Mouse (Mus musculus) cerebellum, adult 11-12 months (tissue): ENCODE measurements around the gene Nktr.

Experiments used
- DNase-seq: peaks from one replicate; pipeline ENCODE4 v3.0.0; 2022

Gene Nktr

GRCm38 (mm10) chr9:121718792-121719318, at the start of gene Nktr:
Gene Nktr, plus strand, starts transcription at chr9:121719169.
- DNase-seq, result peak; percentile 99

DNA sequence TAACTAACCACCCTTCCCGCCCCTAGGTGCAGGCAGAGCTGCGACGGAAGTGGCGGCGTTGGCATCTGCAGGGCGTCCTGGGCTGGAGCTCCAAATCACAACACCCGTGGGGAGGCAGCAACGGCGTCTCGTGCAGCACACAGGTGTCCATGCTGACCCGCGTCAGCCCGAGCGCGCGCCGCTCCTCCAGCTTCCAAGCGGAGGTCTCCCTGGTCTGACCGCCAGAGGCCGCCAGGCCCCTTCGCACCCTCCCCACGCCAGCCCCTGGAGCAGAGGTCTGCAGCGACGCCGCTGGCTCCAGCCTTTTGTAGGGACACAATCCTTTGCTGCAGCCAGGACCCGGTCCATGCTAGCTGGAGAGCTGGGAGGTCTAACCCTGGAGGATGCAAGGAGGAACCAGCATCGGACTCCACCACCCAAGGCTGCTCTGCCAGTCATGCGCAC, 49.6 kb upstream of the Nktr start:
- DNase-seq, result no peak

- DNase-seq, result peak; percentile 52
Measured at GRCm38 (mm10) chr9:121671300-121671699, 47.7 kb upstream of the Nktr start.

- no peak for DNase-seq
Measured at GRCm38 (mm10) chr9:121672311-121672710, 46.7 kb upstream of the Nktr start.

DNA sequence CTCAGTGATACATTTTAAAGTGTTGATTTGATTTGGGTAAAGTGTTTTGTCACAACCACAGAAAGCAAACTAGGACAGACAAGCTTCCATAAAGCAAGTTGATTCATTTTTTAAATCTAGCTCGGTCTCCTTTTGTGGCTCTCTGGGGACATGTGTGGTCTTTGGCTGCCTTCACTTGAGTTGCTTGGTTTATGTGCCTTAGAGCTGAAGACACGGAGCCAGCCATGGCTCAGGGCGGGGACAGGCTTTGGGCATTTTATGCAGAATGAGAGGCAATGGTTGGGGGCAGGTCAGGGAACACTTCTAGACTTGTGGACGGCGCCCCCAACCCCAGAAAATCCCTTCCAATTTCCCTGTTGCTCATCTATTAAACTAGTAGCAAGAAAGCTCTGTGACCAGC, 45.3 kb upstream of the Nktr start:
- DNase-seq, result no peak

- no peak for DNase-seq
Measured at GRCm38 (mm10) chr9:121675011-121675410, 44.0 kb upstream of the Nktr start.

DNA sequence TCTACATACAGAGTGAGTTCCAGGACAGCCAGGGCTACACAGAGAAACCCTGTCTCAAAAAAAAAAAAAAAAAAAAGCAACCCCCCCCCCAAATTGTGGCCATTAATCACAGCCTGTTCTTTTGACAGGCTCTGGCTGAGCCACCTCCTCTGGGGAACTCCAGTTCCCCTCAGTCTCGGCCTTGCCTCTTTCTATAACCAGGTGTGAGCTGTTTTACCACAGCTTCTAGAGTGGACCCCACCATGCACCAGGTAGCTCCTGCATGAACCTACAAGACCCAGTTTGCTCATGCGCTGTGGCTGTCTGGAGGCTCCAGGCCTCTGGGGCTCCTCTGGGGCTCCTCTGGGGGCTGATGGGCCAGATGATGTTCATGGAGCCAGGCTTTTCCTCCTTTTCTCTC, 43.4 kb upstream of the Nktr start:
- no peak for DNase-seq

DNA sequence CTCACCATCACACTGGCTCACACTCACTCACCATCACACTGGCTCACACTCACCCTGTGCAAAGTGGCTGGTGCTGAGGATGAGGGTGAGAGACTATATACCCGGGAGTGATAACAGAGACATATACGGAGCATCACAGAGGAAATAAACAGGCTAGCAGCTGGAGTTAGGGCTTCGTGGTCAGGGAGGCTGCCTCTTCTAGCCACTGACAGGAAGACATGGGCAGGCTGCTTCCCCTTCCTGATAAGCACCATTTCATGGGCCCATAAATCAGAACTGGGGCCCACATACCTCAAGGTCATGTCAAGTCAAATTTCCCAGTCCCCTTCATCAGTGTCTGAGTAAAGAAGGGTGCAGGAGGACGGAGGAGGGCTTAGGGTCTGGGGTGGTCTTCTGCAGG, 41.9 kb upstream of the Nktr start:
- DNase-seq, result no peak

- no peak for DNase-seq
Measured at GRCm38 (mm10) chr9:121677476-121677875, 41.5 kb upstream of the Nktr start.

DNA sequence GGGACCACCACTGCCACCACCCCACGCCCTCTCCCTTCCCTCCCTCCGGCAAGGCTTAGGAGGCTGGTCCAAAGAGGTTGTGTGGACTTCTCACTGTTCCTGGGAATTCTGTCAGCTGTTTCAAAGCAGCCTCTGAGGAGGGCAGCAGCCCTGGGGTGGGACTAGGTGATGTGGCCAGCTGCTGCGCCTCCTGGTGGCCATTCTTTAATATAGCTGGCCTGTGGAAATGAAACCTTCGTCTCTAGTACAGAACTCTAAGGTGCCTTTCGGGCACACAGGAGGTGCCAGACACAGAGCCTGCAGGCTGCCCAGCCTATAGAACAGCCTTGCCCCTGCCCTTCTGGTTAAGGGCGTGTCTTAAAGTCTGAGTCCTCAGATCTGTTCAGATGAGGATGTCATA, 39.4 kb upstream of the Nktr start:
- DNase-seq, result no peak

DNA sequence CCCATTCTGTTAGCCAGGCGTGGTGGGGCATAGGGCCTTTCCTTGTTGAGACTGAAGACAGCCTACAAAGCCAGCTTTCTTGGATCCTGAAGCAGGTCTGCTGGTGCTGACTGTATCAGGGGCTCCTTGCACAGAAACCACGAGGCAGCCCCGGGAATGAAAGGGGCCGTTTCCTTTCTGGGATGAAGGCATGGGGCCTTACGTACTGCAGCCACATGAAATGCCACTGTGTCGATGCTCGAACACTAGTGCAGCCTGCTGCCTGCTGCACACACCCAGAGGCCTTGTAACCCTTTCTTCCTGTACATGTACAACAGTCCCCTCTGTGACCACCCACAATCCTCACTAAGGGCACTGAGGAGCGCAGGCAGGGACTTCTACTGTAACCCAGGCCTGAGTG, 37.8 kb upstream of the Nktr start:
- no peak for DNase-seq

GRCm38 (mm10) chr9:121682037-121682680, 36.8 kb upstream of the Nktr start:
- no peak for DNase-seq

DNA sequence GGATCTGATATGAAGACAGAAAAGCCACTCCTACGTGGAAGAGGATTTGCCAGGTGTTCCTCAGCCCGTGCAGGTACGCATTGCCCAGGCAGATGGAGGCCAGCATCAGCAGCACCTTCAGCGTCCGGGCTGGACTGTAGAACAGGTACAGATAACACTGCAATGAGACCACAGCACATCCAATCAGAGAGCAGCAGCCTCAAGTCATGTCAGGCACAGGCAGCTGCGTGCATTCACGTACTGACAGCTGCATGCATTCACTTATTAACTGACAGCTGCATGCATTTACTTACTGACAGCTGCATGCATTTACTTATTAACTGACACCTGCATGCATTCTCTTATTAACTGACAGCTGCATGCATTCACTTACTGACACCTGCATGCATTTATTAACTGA, 34.3 kb upstream of the Nktr start:
- DNase-seq, result no peak

DNA sequence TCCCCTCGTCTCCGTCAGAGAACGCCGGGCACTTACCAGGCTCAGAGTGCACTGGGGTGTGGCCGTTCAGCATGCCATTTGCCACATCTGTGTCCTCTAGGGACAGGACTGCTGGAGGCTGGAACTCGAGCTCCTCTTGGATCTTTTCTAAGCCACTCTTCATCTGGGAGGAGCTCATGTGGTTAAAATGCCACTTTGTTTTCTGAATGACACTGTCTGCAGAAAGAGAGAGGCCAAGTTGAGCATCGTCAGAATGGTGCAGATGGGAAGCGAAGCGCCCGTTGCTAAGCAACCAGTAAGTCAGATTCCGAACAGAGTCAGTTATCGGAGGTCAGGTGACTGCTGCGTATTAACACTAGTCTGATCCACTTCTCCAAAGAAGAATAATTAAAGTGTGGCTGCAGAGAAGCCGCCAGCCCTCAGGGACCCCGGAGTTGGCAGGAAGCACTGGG, 28.7 kb upstream of the Nktr start:
- no peak for DNase-seq

GRCm38 (mm10) chr9:121690734-121691133, 28.2 kb upstream of the Nktr start:
- no peak for DNase-seq

GRCm38 (mm10) chr9:121694736-121695135, 24.2 kb upstream of the Nktr start:
- DNase-seq, result no peak

- no peak for DNase-seq
Measured at GRCm38 (mm10) chr9:121696626-121697025, 22.3 kb upstream of the Nktr start.

DNA sequence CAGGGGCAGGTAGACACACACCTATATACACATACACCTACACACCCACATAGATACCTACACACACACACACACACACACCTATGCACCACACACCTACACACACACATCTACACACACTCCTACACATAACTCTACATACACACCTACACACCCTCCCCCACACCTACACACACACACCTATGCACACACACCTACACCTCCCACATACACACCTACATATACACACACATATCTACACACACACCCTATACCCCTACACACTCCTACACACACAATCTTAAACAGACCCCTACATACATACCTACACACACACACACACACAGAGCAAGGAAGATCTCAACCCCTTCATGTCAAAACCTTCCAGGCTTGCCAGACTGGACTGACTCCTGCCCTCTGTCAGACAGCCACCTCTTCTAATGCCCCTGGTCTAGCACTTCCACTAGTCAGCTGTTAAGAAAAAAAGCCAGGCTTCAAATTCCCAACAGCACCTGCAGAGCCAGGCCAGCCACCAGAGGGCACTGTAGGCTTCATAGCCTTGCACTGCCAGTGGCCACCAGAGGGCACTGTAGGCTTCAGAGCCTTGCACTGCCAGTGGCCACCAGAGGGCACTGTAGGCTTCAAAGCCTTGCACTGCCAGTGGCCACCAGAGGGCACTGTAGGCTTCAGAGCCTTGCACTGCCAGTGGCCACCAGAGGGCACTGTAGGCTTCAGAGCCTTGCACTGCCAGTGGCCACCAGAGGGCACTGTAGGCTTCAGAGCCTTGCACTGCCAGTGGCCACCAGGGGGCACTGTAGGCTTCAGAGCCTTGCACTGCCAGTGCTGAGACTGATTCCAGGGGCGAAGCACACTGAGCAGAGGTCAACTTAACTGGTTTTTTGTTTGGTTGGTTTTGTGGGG, 21.6 kb upstream of the Nktr start:
- DNase-seq, result peak; percentile 46

GRCm38 (mm10) chr9:121704261-121704645, 14.7 kb upstream of the Nktr start:
- no peak for DNase-seq

GRCm38 (mm10) chr9:121704646-121705625, 14.0 kb upstream of the Nktr start, which contains the start of gene Sec22c:
Gene Sec22c, minus strand, starts transcription at chr9:121705490.
- DNase-seq, result peak; percentile 87

DNA sequence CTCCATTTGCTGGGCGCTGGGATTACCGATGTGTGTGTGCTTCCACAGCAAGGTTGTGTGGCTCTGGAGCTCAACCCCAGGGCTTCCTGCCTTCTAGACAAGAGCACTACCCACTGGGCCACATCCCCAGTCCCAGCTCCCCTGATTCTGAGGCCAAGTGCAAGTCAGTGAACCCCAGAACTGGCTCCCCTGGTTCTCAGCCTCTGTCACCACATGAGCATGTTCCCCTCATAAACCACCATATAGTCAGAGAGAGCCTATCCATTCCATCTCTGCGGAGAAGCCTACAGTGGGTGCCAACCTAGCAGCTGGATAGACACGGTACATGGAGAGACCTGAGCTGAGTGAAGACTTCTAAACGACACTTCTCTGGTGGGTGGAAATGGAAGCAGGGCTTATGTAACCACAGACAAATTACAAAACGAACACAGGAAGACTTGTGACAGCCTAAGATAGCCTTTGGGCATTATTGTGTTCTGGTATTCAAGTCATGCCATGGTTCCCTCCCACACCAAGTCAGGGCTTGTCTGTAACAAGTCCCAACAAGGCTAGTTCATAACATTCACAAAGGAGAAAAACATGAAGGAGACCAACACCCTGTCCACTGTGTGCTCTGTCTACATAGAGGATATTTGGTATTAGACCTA, 12.8 kb upstream of the Nktr start:
- DNase-seq, result no peak

DNA sequence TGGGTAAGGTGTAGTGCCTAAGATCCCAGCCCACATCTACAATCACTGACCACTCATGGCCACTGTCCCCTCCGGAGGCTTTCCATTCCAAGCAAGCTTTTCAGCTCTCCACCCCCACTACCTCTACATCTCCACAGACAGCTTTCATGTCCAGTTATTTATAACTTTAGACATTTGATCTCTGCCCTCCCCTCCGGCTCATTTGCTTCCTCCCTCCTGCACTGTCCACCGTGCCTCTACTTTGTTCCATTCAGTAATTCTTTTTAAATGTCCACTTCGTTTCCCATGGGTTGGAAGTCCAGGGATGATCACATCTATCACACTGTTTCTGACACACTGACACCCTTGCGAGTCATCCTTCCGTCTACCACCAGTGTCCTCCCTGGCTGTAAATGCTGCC, 11.2 kb upstream of the Nktr start:
- DNase-seq, result no peak
